In genomic region chr13:19220004-19220403, GRCm38 (mm10) we compare ENCODE assay signal across 5 mouse cellular contexts.
DNase-seq lines count a peak whose midpoint lies in the region; ATAC-seq and TF ChIP-seq lines count a peak whose summit lies in the region.
"Not testable (repeated sequence)": the region's sequence is repeated elsewhere in the genome, so short reads cannot be mapped to it uniquely, and the experiment has no call there.

No protein-coding gene starts in this region.

- H3K4me1 ChIP-seq in thymus, adult 2 months (replicated peaks; ENCODE audit: control insufficient read depth, insufficient read depth, low read length), result not testable (repeated sequence)

- WGBS in thymus, adult 2 months, result 8% methylated on average over 1 of the region's 1 CpGs

- H3K36me3 ChIP-seq in thymus, adult 2 months (ENCODE audit: control insufficient read depth, insufficient read depth, low read length), result not testable (repeated sequence)

- peak; percentile 70 for ATAC-seq in granulocyte monocyte progenitor cell, adult 5-6 weeks (replicated peaks; ENCODE audit: poor library complexity, severe bottlenecking)
- peak; percentile 73 for ATAC-seq in megakaryocyte, adult 5-6 weeks (ENCODE audit: poor library complexity, severe bottlenecking)
- 0 out of 2 replicates have a peak, but pooled peaks have one; percentile 28 for ATAC-seq in megakaryocyte-erythroid progenitor cell, adult 5-6 weeks (replicated peaks; ENCODE audit: low FRiP score, low TSS enrichment, poor library complexity, severe bottlenecking)

- H3K4me3 ChIP-seq in thymus, adult 2 months (ENCODE audit: control insufficient read depth, insufficient read depth, low read length), result not testable (repeated sequence)

- not testable (repeated sequence) for TF ChIP-seq CTCF in thymus, adult 2 months (IDR thresholded peaks at IDR 0.05; ENCODE audit: borderline replicate concordance, control insufficient read depth, extremely low read depth, insufficient read depth, low read length, poor library complexity)

- peak; percentile 7 for DNase-seq in Muller cell, postnatal 12 days (ENCODE audit: inconsistent ontology term)
- DNase-seq in thymus, adult 2 months, result not testable (repeated sequence)

- not testable (repeated sequence) for TF ChIP-seq POLR2A in thymus, adult 2 months (IDR thresholded peaks at IDR 0.05; ENCODE audit: control insufficient read depth, extremely low read depth, insufficient read depth, low read length, poor library complexity)

- not testable (repeated sequence) for H3K27me3 ChIP-seq in thymus, adult 2 months (ENCODE audit: control insufficient read depth, insufficient read depth, low read length)

- 0 out of 2 replicates have a peak overlapping the region, but pooled peaks have one; percentile 43 for H3K27ac ChIP-seq in thymus, adult 2 months (ENCODE audit: control insufficient read depth, insufficient read depth, low read length)
